Mouse (Mus musculus) right cerebral cortex, adult 2 months (tissue): Measurements from ENCODE around the gene Gm14692.
"Not testable (repeated sequence)": the region's sequence is repeated elsewhere in the genome, so short reads cannot be mapped to it uniquely, and the experiment has no call there.

Experiments
- DNase-seq, 2 experiments: peaks; one replicate each; pipeline ENCODE4 v3.0.0; 2021 to 2022; ENCODE audit warnings: low spot score in 2 of 2

The Gm14692 gene

DNA sequence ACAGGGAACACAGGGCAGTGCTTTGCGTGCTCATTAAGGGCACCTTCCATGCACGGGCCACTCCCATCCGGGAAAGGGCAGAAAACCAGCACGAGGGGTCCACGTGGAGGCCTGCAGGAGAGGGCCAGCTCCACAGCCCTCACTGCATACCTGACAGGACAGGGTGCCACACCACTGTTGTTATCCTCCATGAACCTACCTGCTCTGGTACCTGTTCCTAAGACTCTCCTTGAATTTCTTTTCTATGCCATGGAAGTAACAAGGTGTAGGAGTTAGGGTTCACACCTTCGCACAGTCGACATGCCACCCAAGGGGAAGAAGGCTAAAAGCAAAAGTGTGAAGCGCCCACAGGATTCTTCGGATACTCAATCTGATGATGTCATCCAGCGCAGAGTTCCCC lies at the start of gene Gm14692:
TSS of gene Gm14692 (plus strand) at position 301 of the 400 bp plus-strand sequence.
- DNase-seq = not testable (repeated sequence)

DNA sequence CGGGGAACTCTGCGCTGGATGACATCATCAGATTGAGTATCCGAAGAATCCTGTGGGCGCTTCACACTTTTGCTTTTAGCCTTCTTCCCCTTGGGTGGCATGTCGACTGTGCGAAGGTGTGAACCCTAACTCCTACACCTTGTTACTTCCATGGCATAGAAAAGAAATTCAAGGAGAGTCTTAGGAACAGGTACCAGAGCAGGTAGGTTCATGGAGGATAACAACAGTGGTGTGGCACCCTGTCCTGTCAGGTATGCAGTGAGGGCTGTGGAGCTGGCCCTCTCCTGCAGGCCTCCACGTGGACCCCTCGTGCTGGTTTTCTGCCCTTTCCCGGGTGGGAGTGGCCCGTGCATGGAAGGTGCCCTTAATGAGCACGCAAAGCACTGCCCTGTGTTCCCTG lies 2.0 kb upstream of the Gm14692 start, which contains the start of gene Gm1140:
TSS of gene Gm1140 (minus strand) at position 101 of the 400 bp plus-strand sequence.
- DNase-seq = not testable (repeated sequence)
